Mouse (Mus musculus): Measurements from ENCODE around the gene Ank2. TPM values are rescaled to one million over a fixed set of nuclear protein-coding genes. Genes with fewer than 3 reads are reported as not detected.

Ank2 gene
- total RNA-seq, 2 experiments from 2014 or later: 884 to 907 TPM

DNA sequence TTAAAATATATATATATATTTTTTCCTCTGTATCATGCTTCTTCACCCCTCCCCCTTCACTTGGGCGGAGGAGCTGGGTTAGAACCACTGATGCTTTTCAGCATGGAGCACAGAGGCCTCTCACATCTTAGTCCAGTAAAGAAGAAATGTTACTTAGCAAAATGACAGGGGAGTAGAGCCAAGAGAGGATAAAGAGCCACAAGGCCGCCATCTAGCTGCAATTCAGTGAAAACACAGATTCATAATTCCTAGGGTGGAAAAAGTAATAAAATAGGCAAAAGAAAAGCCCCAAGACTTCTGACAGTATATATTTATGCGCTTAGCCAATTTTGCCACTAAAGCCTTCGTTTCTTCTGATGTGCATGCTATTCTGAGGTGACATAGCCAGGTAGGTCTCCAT, 503.2 kb downstream of the Ank2 start:
- no peak for DNase-seq (ENCODE audit: low spot score in 2 of 2)

- no peak for DNase-seq (ENCODE audit: low spot score in 2 of 2)
Observed at GRCm38 (mm10) chr3:126994149-126994548, 505.0 kb downstream of the Ank2 start.

DNA sequence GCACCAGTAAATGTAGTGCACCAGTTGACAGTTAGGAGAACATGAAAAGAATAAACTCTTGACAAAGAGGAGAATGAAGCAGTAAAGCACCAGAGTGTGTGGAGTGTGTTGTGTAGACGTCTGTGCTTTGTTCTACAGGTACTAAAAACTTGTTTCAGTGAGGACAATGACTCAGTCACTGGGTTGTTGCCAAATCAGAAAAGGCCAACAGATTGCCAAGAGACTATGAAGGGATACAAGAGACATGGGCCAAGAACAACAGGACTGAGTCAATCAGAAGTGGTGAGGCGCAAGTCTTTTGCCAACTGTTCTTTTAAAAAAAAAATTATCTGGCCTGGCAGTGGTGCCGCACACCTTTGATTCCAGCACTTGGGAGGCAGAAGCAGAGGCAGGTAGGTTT, 509.2 kb downstream of the Ank2 start:
- no peak for DNase-seq (ENCODE audit: low spot score in 2 of 2)

- DNase-seq (ENCODE audit: low spot score in 2 of 2): peak in 1 of 2 experiments; percentile 7
Observed at GRCm38 (mm10) chr3:126986687-126987086, 512.5 kb downstream of the Ank2 start.

DNA sequence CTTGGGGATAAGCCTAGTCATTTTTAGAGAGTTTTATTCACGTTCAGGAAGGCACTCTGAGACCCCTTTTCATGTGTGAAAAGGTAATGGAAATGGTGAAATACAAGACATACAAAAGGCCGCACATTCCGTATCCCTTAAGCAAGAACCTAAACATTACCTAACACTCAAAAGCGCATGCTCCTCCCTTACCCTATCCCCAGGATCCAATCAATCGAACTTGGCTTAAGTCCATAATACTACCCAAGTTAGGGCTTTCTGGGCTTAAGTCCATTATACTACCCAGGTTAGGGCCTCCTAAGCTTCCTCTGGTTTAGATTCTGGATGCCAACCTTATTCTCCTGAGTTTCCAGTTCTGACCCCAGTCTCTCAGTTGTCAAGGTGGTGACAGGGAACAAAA, 516.3 kb downstream of the Ank2 start:
- DNase-seq (ENCODE audit: low spot score in 2 of 2): no peak

GRCm38 (mm10) chr3:126981163-126981562, 518.0 kb downstream of the Ank2 start:
- DNase-seq (ENCODE audit: low spot score in 2 of 2): no peak

DNA sequence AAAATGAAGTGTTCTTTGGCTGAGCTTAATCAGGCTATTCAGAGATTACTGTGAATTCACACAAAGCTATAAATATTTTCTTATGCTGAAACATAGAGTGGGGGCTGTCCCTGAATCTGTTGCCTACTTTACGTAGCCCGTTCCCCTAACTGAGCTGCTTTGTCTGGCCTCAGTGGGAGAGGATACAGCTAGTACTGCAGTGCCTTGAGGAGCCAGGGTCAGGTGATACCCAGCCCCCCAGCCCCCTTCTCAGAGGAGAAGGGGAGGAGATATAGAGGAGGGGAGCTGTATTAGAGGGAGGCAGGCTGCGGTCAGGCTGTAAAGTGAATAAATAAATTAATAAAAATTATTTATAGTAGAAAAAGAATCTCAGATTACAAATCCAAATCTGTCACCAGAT, 519.5 kb downstream of the Ank2 start:
- DNase-seq (ENCODE audit: low spot score in 2 of 2): no peak

DNA sequence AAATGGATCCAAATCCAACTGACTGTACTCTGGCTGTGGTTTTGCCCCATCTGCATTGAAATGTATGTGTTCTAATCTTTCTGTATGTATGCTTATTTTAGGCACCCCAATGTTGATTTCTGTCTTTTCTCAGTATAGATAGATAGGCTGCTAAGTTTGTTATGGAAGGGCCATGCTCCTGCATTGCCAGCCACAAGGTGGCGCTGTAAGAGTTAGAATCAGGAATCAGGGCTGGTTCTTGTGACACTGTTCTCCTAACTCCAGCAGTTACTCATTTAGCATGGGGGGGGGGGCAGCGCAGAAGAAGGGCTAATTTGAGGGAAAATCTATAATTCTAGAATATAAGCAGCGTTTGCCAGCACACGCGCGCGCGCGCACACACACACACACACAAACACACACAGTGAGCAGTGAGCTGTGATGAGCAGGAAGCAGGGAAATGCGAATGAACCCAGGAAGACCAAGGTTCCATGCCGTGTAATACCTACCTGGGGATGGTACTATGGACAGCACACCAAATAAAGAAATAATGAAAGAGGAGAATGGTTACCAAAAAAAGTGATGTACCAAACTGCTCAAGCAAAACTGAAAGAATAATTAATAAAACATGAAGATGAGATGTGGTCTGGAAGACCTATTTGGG, 520.3 kb downstream of the Ank2 start:
- peak; percentile 80 to 84 for DNase-seq (ENCODE audit: low spot score in 2 of 2)

DNA sequence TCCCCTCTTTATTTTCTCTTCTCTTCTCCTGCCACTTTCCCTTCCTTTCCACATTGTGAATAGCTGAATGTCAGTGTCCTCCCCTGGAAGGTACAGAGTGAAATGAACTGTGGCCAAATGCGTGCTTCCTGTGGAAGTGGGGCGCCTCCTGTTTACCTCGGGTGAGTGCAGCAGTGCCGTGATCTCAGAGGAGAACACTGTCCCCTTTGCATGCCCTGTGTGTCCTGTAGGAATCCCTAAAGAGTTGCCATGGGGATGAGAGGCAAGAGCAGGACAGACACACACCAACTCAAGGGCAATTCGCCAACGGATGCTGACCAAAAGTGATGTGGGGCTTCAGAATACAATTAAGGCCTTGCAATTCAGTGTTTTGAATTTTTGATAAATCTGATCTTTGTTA, 521.8 kb downstream of the Ank2 start:
- DNase-seq (ENCODE audit: low spot score in 2 of 2): no peak

DNA sequence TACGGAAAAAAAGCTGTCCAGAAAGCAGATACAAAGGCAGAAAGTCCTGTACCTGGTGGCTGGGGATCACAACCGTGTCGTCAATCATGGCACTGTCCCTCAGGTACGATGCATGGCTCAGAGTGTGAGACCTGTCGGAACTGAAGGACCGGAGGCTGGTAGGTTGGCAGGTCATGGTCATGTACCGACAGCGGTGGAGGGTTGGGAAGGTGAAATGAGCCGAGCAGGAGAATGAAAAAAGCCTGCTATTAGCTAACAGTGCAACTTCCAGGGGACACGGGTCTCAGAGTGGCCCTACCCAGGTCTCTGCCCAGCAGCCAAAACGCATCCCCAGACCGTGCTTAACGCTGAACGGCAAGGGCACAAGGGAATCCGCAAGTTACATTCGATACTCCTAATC, 522.4 kb downstream of the Ank2 start:
- no peak for DNase-seq (ENCODE audit: low spot score in 2 of 2)

- DNase-seq (ENCODE audit: low spot score in 2 of 2): no peak
Observed at GRCm38 (mm10) chr3:126975409-126975808, 523.7 kb downstream of the Ank2 start.

GRCm38 (mm10) chr3:126973551-126973950, 525.6 kb downstream of the Ank2 start:
- no peak for DNase-seq (ENCODE audit: low spot score in 2 of 2)

- no peak for DNase-seq (ENCODE audit: low spot score in 2 of 2)
Observed at GRCm38 (mm10) chr3:126971531-126971930, 527.6 kb downstream of the Ank2 start.

GRCm38 (mm10) chr3:126968721-126969120, 530.4 kb downstream of the Ank2 start:
- DNase-seq (ENCODE audit: low spot score in 2 of 2): no peak

GRCm38 (mm10) chr3:126965767-126966166, 533.4 kb downstream of the Ank2 start:
- DNase-seq (ENCODE audit: low spot score in 2 of 2): no peak

- no peak for DNase-seq (ENCODE audit: low spot score in 2 of 2)
Observed at GRCm38 (mm10) chr3:126962326-126962725, 536.8 kb downstream of the Ank2 start.

DNA sequence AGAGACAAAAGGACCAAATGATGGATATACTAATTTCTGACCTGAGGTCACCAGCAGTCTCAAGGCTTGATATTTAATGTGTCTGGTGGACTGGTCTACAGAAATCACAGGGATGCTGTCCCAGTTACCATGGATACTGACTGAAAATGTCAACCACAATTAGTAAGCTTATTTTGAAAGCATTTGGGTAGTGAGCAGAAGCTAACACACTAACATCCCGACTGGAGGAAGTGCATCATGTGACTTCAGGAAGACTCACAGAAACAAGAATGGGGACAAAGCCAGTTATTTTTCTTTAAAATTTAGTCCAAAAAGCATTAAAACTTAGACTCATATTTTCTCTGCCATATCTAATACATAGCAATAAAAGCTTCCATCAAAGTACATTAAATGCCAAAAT, 546.5 kb downstream of the Ank2 start:
- no peak for DNase-seq (ENCODE audit: low spot score in 2 of 2)

- no peak for DNase-seq (ENCODE audit: low spot score in 2 of 2)
Observed at GRCm38 (mm10) chr3:126946591-126946990, 552.6 kb downstream of the Ank2 start.

DNA sequence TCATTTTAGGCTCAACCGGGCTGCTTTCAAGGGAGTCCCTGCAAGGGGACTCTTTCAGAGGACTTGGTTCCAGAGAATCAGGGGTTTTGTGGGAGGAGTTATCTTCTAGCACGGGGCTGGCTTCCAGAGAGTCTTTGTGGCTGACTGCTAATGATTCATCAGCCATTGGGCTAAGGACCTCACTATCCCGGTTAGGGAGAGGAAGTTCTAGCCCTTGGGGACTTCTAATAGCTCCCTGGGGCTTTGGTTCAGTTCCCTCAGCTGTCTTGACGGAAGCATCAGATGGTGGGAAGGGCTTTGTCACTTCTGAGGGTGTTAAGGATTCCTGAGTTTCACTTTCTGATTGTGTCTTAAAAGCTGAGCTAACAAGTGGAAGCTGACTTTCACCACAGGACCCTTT, 554.3 kb downstream of the Ank2 start:
- DNase-seq (ENCODE audit: low spot score in 2 of 2): no peak

GRCm38 (mm10) chr3:126944081-126944480, 555.1 kb downstream of the Ank2 start:
- DNase-seq (ENCODE audit: low spot score in 2 of 2): no peak

DNA sequence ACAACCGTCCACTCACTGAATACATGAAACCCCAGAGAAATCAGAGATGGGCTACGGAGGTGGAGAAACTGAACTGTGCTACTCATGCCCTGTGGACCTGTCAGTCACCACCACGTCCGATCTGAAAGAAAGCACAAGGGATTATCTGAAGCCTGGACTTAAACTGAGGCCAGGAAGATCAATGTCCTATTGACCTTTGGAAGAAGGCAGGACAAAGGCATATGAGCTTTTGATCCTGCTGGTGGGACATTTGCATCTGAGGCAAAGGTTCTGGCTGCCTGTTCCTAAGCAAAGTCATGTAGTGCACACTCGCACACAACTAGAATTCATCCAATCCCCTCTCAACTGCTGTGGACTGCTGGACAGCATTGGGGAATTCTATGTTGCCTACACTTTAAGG, 558.7 kb downstream of the Ank2 start:
- DNase-seq (ENCODE audit: low spot score in 2 of 2): no peak

DNA sequence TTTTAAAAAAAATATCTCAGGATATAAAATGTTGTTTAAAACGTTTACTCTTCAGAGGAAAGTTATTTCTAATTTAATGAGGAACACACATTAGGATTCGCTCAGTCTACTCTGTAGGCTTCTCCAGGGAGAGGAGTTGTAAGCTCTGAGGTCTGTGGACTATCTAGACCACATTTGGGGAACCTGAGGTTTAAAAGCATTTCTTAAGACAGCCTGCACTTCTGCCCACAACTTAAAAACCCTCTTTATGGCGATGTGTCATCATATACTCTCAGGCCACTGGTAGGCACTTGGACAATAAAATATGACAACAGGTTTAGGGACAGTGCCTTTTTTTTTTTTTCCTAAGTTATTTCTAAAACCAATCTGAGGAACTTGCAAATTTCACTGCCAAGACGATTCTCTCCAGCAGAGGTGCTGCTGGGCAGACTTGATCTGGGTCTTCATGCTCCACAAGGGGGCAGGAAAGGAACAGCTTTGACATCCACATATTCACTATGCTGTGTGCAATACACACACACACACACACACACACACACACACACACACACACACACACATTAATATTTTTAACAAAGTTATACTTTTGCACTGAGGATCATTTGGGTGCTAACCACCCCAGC, 567.2 kb downstream of the Ank2 start:
- DNase-seq (ENCODE audit: low spot score in 2 of 2): peak in 1 of 2 experiments; percentile 40

All from layer of hippocampus, postnatal 10 days (tissue).